Mouse (Mus musculus) E14TG2a.4 (cell line): ENCODE data around the gene Cyp2d9.

Experiments
- CTCF ChIP-seq: conservative IDR thresholded peaks from 2 replicates; pipeline ENCODE4 v1.5.1; 2014; ENCODE audit warnings: low read length
- NANOG ChIP-seq: IDR thresholded peaks from 2 replicates; pipeline ENCODE4 v1.6.1; 2014; ENCODE audit warnings: borderline replicate concordance, low read length, mixed read lengths

GRCm38 (mm10) chr15:82434541-82434940, 1.3 kb downstream of the Cyp2d9 start:
- no peak for TF ChIP-seq CTCF
- no peak for TF ChIP-seq NANOG
